Mouse (Mus musculus) kidney, embryonic 15.5 days (tissue): ENCODE data around the gene Cdca5. TPM values are rescaled to one million over a fixed set of nuclear protein-coding genes. Genes with fewer than 3 reads are reported as not detected.

ENCODE experiments used
- ATAC-seq: fragments of 200-750 bp; cut with Nextera tagmentation; replicated peaks from 2 replicates; pipeline ENCODE4 v1.8.0; 2017; ENCODE audit warnings: moderate TSS enrichment; ENCODE audit not compliant: low FRiP score
- H3K27ac ChIP-seq: fragments of 300-500 bp; sonication (generic); 2 replicates; pipeline ENCODE4 v1.5.1; 2015; ENCODE audit warnings: mild to moderate bottlenecking, inconsistent platforms
- H3K27me3 ChIP-seq: fragments of 300-500 bp; sonication (generic); 2 replicates; pipeline ENCODE4 v1.6.1; 2015; ENCODE audit warnings: inconsistent platforms
- H3K36me3 ChIP-seq: fragments of 300-500 bp; sonication (generic); 2 replicates; pipeline ENCODE4 v1.6.1; 2015; ENCODE audit warnings: inconsistent platforms
- H3K4me1 ChIP-seq: fragments of 300-500 bp; sonication (generic); 2 replicates; pipeline ENCODE4 v1.6.1; 2015; ENCODE audit warnings: inconsistent platforms
- H3K4me2 ChIP-seq: fragments of 300-500 bp; sonication (generic); 2 replicates; pipeline ENCODE4 v1.6.1; 2015; ENCODE audit warnings: moderate library complexity, mild to moderate bottlenecking, inconsistent platforms
- H3K4me3 ChIP-seq: fragments of 300-500 bp; sonication (generic); replicated peaks from 2 replicates; pipeline ENCODE4 v1.5.1; 2015; ENCODE audit warnings: mild to moderate bottlenecking, inconsistent platforms
- H3K9ac ChIP-seq: fragments of 300-500 bp; sonication (generic); 2 replicates; pipeline ENCODE4 v1.6.1; 2015; ENCODE audit warnings: mild to moderate bottlenecking, inconsistent platforms
- H3K9me3 ChIP-seq: fragments of 300-500 bp; sonication (generic); replicated peaks from 2 replicates; pipeline ENCODE4 v1.6.1; 2016; ENCODE audit warnings: inconsistent platforms
- WGBS: fragments of 180-500 bp; shearing (Covaris S2); methylation state at CpG from one replicate; pipeline ENCODE4 v1.1.7; 2015; ENCODE audit warnings: mixed read lengths; 5-methylcytosine and 5-hydroxymethylcytosine counted together
- polyA plus RNA-seq: library from polyadenylated mRNA; unstranded; fragments of >200 nt; fragmentation: Nextera tagmentation; extraction: Ambion mirVana; gene quantifications from 2 replicates; pipeline ENCODE4 v1.2.1, GENCODE M21; 2015

The Cdca5 gene
- polyA plus RNA-seq, 1 experiment from 2014 or later: 45.8 TPM

DNA sequence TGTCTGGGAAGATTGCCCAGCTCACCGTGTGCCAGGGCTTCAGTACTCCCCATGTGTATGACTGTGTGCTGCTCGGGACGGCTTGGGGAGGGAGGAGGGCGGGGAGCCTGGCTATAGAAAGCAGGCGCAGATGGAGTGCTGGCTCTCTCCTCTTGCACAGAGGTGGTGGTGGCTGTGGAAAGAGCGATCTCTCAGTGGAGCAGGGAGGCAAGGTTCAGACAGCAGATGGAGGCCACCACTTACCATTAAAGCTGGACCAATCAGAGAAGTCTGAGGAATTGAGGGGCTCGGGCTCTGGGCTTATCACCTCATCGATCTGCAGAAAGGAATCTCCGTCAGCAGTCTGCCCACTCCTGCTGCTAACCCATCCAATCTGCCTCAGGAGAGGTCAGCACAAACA lies 2.6 kb upstream of the Cdca5 start, which contains the start of gene Gm28374:
TSS of gene Gm28374 (minus strand) at position 101 of the 400 bp plus-strand sequence.
- H3K4me1 ChIP-seq: peaks cover 32% of the 10 kb centered on the region
- 90% methylated on average over 9 of the region's 9 CpGs for WGBS
- H3K9ac ChIP-seq: no peak within 1 kb of the TSS
- H3K9me3 ChIP-seq: no peaks in the 10 kb centered on the region
- H3K36me3 ChIP-seq: peaks cover 53% of the 10 kb centered on the region
- ATAC-seq: no peak
- H3K27ac ChIP-seq: no peak within 1 kb of the TSS
- no peak within 1 kb of the TSS for H3K4me2 ChIP-seq
- peak within 1 kb of the TSS; percentile 64; the same call in 1 of the 2 replicates for H3K4me3 ChIP-seq
- H3K27me3 ChIP-seq: no peaks in the 10 kb centered on the region

GRCm38 (mm10) chr19:6085417-6085879 lies 665 bp downstream of the Cdca5 start:
- Histone ChIP-seq H3K4me1 (peaks cover 23% of the 10 kb centered on the region), H3K4me3 (peak overlapping the region; percentile 64), H3K4me2 (peak overlapping the region; percentile 80), H3K27ac (peak overlapping the region; percentile 72), H3K27me3 (no peaks in the 10 kb centered on the region), H3K36me3 (peaks cover 73% of the 10 kb centered on the region), H3K9me3 (no peaks in the 10 kb centered on the region), H3K9ac (peak overlapping the region; percentile 67)
- peak; percentile 81 for ATAC-seq
- WGBS: under 1% methylated on average over 17 of the region's 17 CpGs

DNA sequence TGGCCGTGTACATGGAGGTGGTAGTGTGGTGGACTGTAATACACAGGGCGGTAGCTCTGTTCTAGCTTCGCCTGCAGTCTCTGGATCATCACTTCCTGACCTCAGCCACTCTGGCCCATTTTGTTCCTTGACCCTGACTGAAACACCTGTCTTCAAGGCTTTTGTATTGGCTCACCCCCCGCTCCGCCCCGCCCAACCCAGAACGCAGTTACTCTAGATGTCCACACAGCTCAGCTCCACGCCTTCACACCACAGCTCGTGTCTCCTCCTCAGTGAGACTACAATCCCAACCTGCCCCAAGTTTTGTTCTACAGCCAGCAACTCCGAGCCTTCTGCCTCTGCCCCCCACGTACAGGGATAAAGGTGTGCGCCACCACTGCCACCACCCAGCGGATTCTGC lies 4.1 kb downstream of the Cdca5 start:
- no peak for ATAC-seq
- WGBS: 91% methylated on average over 13 of the region's 13 CpGs
- Histone ChIP-seq H3K4me1 (peaks cover 15% of the 10 kb centered on the region), H3K4me2 (no peak overlapping the region), H3K36me3 (peaks cover 77% of the 10 kb centered on the region), H3K27me3 (no peaks in the 10 kb centered on the region), H3K4me3 (no peak overlapping the region), H3K27ac (no peak overlapping the region), H3K9ac (no peak overlapping the region), H3K9me3 (no peaks in the 10 kb centered on the region)

DNA sequence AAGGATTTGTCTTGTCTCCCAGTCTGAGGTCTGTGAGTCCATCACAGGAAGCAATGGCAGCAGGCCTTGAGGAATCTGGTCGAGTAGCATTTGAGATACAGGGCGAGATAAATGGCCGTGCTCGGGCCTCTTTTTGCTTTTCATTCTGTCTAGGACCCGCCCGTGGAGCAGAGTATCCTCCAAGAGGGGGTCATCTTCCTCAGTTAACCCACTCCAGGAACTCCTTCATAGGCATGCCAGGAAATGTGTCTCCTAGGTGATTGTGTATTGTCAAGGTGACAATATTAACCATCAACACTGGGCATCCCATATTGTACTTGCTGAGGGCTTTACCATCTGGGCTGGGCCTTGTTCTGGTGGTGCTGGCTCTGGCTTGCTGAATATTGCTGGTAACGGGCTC lies 9.3 kb downstream of the Cdca5 start, which contains the start of gene AC131692.1:
TSS of gene AC131692.1 (plus strand) at position 301 of the 400 bp plus-strand sequence.
- WGBS: 86% methylated on average over 7 of the region's 7 CpGs
- H3K27me3 ChIP-seq: no peaks in the 10 kb centered on the region
- no peak for ATAC-seq
- H3K4me2 ChIP-seq: no peak within 1 kb of the TSS
- no peaks in the 10 kb centered on the region for H3K4me1 ChIP-seq
- H3K4me3 ChIP-seq: no peak within 1 kb of the TSS
- no peaks in the 10 kb centered on the region for H3K9me3 ChIP-seq
- H3K9ac ChIP-seq: no peak within 1 kb of the TSS
- peaks cover 86% of the 10 kb centered on the region for H3K36me3 ChIP-seq
- H3K27ac ChIP-seq: no peak within 1 kb of the TSS

DNA sequence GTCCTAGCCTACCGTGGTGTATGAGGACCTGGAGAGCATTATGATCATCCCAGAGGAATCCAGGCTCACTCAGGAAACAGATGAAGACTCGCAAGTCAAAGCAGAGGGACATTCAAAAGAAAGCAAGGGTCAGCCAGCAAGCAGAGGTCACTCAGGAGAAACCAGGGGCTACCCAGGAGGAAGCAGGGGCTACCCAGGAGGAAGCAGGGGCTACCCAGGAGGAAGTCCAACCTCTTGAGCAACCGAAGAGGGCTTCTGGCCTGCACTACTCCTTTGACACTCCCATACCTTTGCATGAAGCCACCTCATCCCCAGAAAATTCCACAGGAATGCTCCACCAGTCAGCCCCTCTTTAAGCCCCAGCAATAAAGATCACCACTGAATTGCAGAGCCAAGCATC lies 13.1 kb downstream of the Cdca5 start:
- no peak for ATAC-seq
- Histone ChIP-seq H3K36me3 (peaks cover 60% of the 10 kb centered on the region), H3K9me3 (no peaks in the 10 kb centered on the region), H3K27me3 (no peaks in the 10 kb centered on the region), H3K4me2 (no peak overlapping the region), H3K9ac (no peak overlapping the region), H3K27ac (no peak overlapping the region), H3K4me3 (no peak overlapping the region), H3K4me1 (no peaks in the 10 kb centered on the region)
- 86% methylated on average over 3 of the region's 3 CpGs for WGBS

GRCm38 (mm10) chr19:6101186-6101585 lies 16.4 kb downstream of the Cdca5 start:
- Histone ChIP-seq H3K36me3 (peaks cover 29% of the 10 kb centered on the region), H3K27me3 (no peaks in the 10 kb centered on the region), H3K9ac (no peak overlapping the region), H3K4me2 (no peak overlapping the region), H3K4me1 (no peaks in the 10 kb centered on the region), H3K9me3 (no peaks in the 10 kb centered on the region), H3K27ac (no peak overlapping the region), H3K4me3 (no peak overlapping the region)
- no peak for ATAC-seq
- WGBS: 56% methylated on average over 6 of the region's 6 CpGs

GRCm38 (mm10) chr19:6102169-6102853 lies 17.5 kb downstream of the Cdca5 start:
- H3K9ac ChIP-seq: no peak overlapping the region
- H3K36me3 ChIP-seq: peaks cover 26% of the 10 kb centered on the region
- ATAC-seq: no peak
- H3K4me3 ChIP-seq: no peak overlapping the region
- no peak overlapping the region for H3K4me2 ChIP-seq
- 79% methylated on average over 6 of the region's 6 CpGs for WGBS
- H3K27me3 ChIP-seq: no peaks in the 10 kb centered on the region
- H3K27ac ChIP-seq: no peak overlapping the region
- no peaks in the 10 kb centered on the region for H3K9me3 ChIP-seq
- H3K4me1 ChIP-seq: no peaks in the 10 kb centered on the region

GRCm38 (mm10) chr19:6104476-6104875 lies 19.7 kb downstream of the Cdca5 start:
- Histone ChIP-seq H3K4me3 (no peak overlapping the region), H3K4me2 (no peak overlapping the region), H3K36me3 (peaks cover 7% of the 10 kb centered on the region), H3K9ac (no peak overlapping the region; the same call in 1 of the 2 replicates), H3K27me3 (no peaks in the 10 kb centered on the region), H3K4me1 (no peaks in the 10 kb centered on the region), H3K9me3 (no peaks in the 10 kb centered on the region), H3K27ac (no peak overlapping the region)
- ATAC-seq: no peak
- 83% methylated on average over 4 of the region's 4 CpGs for WGBS

DNA sequence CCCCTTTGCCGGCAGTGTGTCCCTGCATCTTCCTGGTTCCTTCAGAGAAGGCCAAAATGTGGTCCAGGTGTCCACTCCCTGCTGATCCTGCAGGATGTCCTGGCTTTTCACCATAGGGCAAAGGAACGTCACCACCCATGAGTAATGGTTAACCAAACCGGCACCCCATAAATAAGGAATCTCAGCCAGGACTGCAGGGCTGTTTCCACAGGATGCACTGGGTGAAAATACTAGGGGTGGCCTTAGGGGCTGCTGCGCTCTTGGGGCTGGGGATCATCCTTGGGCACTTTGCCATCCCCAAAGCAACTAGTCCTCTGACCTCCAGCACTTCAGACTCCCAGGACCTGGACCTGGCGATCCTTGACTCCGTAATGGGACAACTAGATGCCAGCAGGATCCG lies 20.8 kb downstream of the Cdca5 start, which contains the start of gene Naaladl1:
TSS of gene Naaladl1 (plus strand) at position 197 of the 400 bp plus-strand sequence.
- Histone ChIP-seq H3K27me3 (no peaks in the 10 kb centered on the region), H3K9ac (no peak within 1 kb of the TSS; the same call in 1 of the 2 replicates), H3K4me1 (no peaks in the 10 kb centered on the region), H3K27ac (no peak within 1 kb of the TSS), H3K9me3 (no peaks in the 10 kb centered on the region), H3K4me2 (no peak within 1 kb of the TSS), H3K36me3 (no peaks in the 10 kb centered on the region), H3K4me3 (no peak within 1 kb of the TSS)
- ATAC-seq: no peak
- WGBS: 82% methylated on average over 7 of the region's 7 CpGs

DNA sequence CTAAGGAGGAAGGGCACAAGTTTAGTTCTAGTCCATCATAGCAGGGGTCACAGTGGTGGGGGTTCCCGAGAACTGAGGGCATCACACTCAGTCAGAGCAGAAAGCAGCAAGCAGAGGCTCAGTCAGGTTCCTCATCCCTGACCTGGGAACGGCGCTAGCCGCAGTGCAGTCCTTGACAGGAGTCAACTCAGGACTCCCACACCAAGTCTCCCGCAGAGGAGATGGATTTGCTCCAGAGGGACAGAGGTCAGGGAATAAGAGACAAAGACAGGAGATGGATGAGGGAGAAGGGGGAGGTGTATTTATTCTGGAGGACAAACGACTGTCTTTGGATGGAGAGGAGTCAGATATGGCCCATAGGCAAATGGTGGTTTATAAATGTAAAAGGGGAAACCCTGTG lies 28.3 kb downstream of the Cdca5 start:
- H3K9me3 ChIP-seq: no peaks in the 10 kb centered on the region
- peaks cover 14% of the 10 kb centered on the region for H3K4me1 ChIP-seq
- H3K27ac ChIP-seq: no peak overlapping the region
- no peak for ATAC-seq
- H3K27me3 ChIP-seq: no peaks in the 10 kb centered on the region
- H3K36me3 ChIP-seq: peaks cover 41% of the 10 kb centered on the region
- H3K4me2 ChIP-seq: no peak overlapping the region
- 31% methylated on average over 6 of the region's 6 CpGs for WGBS
- H3K4me3 ChIP-seq: no peak overlapping the region
- no peak overlapping the region for H3K9ac ChIP-seq

GRCm38 (mm10) chr19:6116113-6116850 lies 31.5 kb downstream of the Cdca5 start:
- Histone ChIP-seq H3K27me3 (no peaks in the 10 kb centered on the region), H3K36me3 (peaks cover 48% of the 10 kb centered on the region), H3K4me3 (no peak overlapping the region; the same call in 1 of the 2 replicates), H3K4me1 (peaks cover 22% of the 10 kb centered on the region), H3K27ac (no peak overlapping the region), H3K9me3 (no peaks in the 10 kb centered on the region), H3K4me2 (peak overlapping the region; percentile 74), H3K9ac (peak overlapping the region; percentile 23; the same call in 1 of the 2 replicates)
- no peak for ATAC-seq
- WGBS: 88% methylated on average over 15 of the region's 15 CpGs

- H3K27me3 ChIP-seq: no peaks in the 10 kb centered on the region
- H3K27ac ChIP-seq: peak overlapping the region; percentile 99
- H3K36me3 ChIP-seq: peaks cover 48% of the 10 kb centered on the region
- H3K4me3 ChIP-seq: peak overlapping the region; percentile 67
- peak overlapping the region; percentile 74 for H3K4me2 ChIP-seq
- WGBS: 5% methylated on average over 32 of the region's 32 CpGs
- ATAC-seq: no peak
- H3K4me1 ChIP-seq: peaks cover 26% of the 10 kb centered on the region
- H3K9ac ChIP-seq: peak overlapping the region; percentile 76
- no peaks in the 10 kb centered on the region for H3K9me3 ChIP-seq
Observed at GRCm38 (mm10) chr19:6117346-6117985, 32.7 kb downstream of the Cdca5 start.
